Mouse (Mus musculus) lung, postnatal 0 days (tissue): ENCODE measurements at regions not wholly inside any gene's neighbourhood (a gene's known extent, or its start where the extent isn't known, plus 50 kb on each side); places are given as distances from the start of the nearest gene placed in this dataset.

Experiments
- CTCF ChIP-seq: IDR thresholded peaks from 2 replicates; pipeline ENCODE4 v1.5.1; 2016; ENCODE audit warnings: antibody characterized with exemption, mild to moderate bottlenecking
- EP300 ChIP-seq: IDR thresholded peaks from 2 replicates; pipeline ENCODE4 v1.6.1; 2016; ENCODE audit warnings: antibody characterized with exemption, mild to moderate bottlenecking, control low read depth

- TF ChIP-seq CTCF (no peak), EP300 (no peak)
Observed at GRCm38 (mm10) chr2:78980019-78980418, 112.1 kb downstream of the Ube2e3 start.
